Mouse (Mus musculus): ENCODE results near the gene Serpinb9g. TPM values are rescaled to one million over a fixed set of nuclear protein-coding genes. Genes with fewer than 3 reads are reported as not detected.

Gene Serpinb9g
- 0.03 TPM in 1 of 2 replicates, not detected in the other for polyA plus RNA-seq (2012; rRNA removed)

GRCm38 (mm10) chr13:33484490-33484889 is at the start of gene Serpinb9g:
TSS of gene Serpinb9g (plus strand) at chr13:33484790.

Other genes starting within 250 kb of the Serpinb9g start
- 0.01 and 0.03 TPM in 2 replicates for gene Serpinb9e, start 235.2 kb upstream of the Serpinb9g start, polyA plus RNA-seq (2012; rRNA removed)
- 0.01 TPM in 1 of 2 replicates, not detected in the other for gene Serpinb9f, start 160.7 kb upstream of the Serpinb9g start, polyA plus RNA-seq (2012; rRNA removed)
- gene Gm11397, start 89.0 kb upstream of the Serpinb9g start, polyA plus RNA-seq (2012; rRNA removed), result not detected in 2 replicates
- not detected in 2 replicates for gene Serpinb6d, start 176.6 kb downstream of the Serpinb9g start, polyA plus RNA-seq (2012; rRNA removed)

Data from liver, embryonic 14 days (tissue).